Mouse (Mus musculus) right cerebral cortex, adult 18-20 months (tissue): ENCODE data around the gene 2610528A11Rik.

Experiments
- DNase-seq: peaks from one replicate; pipeline ENCODE4 v3.0.0; 2022; ENCODE audit warnings: mixed read lengths

2610528A11Rik gene

GRCm38 (mm10) chr14:37083755-37084154, 30.1 kb downstream of the 2610528A11Rik start:
- no peak for DNase-seq

- no peak for DNase-seq
Observed at GRCm38 (mm10) chr14:37080724-37081123, 33.1 kb downstream of the 2610528A11Rik start.

GRCm38 (mm10) chr14:37068516-37068915, 45.3 kb downstream of the 2610528A11Rik start:
- no peak for DNase-seq

GRCm38 (mm10) chr14:37067629-37068028, 46.2 kb downstream of the 2610528A11Rik start, which contains the start of gene Lrit2:
Gene Lrit2, plus strand, starts transcription at chr14:37067929.
- no peak for DNase-seq

GRCm38 (mm10) chr14:37066636-37067035, 47.2 kb downstream of the 2610528A11Rik start:
- DNase-seq: peak; percentile 51

- no peak for DNase-seq
Observed at GRCm38 (mm10) chr14:37064849-37065248, 49.0 kb downstream of the 2610528A11Rik start.
